Mouse (Mus musculus) ES-E14 (cell line): ENCODE measurements around the gene Hist1h2ad.

Experiments used
- CHD2 ChIP-seq: IDR thresholded peaks from 2 replicates; pipeline ENCODE4 v1.6.1; 2014; ENCODE audit warnings: mild to moderate bottlenecking, low read depth, low read length, inconsistent platforms
- HCFC1 ChIP-seq: IDR thresholded peaks from 2 replicates; pipeline ENCODE4 v1.6.1; 2012; ENCODE audit warnings: low read length, inconsistent platforms, borderline replicate concordance; ENCODE audit not compliant: insufficient read depth
- MAFK ChIP-seq: IDR thresholded peaks from 2 replicates; pipeline ENCODE4 v1.6.1; 2014; ENCODE audit warnings: mild to moderate bottlenecking, low read depth, low read length, inconsistent platforms; ENCODE audit not compliant: insufficient read depth
- ZC3H11A ChIP-seq: IDR thresholded peaks from 2 replicates; pipeline ENCODE4 v1.6.1; 2012; ENCODE audit warnings: low read depth, mild to moderate bottlenecking, inconsistent platforms, low read length, borderline replicate concordance

DNA sequence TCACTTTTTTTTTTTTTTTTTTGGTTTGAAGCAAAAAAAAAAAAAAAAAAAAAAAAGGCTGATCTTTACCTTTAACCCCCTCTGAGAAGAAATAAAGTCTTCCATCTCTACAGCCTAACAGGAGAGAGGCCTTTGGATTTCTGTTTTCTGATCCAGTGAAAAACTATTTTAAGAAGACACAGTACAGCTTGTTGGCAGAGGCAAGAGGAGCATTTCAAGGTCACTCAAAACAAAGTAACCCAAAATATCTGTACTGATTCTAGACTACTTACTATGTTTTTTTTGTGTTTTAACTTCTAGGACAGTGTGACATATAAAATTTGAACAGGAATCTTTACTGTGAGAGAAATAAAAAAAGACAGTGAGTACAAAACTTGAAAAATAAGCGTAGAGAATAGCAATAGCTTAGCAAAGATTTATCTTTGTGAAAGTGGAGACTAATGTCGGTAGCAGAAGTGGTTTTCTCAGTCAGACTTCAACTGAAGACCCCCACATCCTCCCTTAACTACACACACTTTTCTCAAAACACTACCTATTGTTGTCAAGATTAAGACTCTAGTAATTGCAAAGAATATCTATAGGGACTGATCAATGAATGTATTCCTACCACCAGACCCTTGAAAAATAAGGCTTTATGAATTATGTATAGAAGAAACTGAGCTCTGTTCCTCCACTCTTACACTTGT lies 44.6 kb upstream of the Hist1h2ad start:
- TF ChIP-seq CHD2, result no peak
- TF ChIP-seq HCFC1, result no peak
- no peak for TF ChIP-seq MAFK
- no peak for TF ChIP-seq ZC3H11A
